Mouse (Mus musculus): ENCODE results near the gene Ptpru.

GRCm38 (mm10) chr4:131883571-131883970 lies 45.5 kb upstream of the Ptpru start:
- TF ChIP-seq CTCF (IDR thresholded peaks at IDR 0.05; ENCODE audit: extremely low read depth, insufficient read length, insufficient replicate concordance, low read depth, low read length) (peak; percentile 21; the same call in 1 of the 2 replicates), POLR2A (IDR thresholded peaks at IDR 0.05; ENCODE audit: low read depth, low read length) (no peak)
